Mouse (Mus musculus) left cerebral cortex, adult 11 months (tissue): ENCODE results near the gene Efhd2.

ENCODE experiments used
- DNase-seq: peaks from one replicate; pipeline ENCODE4 v3.0.0; 2022; ENCODE audit warnings: low spot score

The Efhd2 gene

DNA sequence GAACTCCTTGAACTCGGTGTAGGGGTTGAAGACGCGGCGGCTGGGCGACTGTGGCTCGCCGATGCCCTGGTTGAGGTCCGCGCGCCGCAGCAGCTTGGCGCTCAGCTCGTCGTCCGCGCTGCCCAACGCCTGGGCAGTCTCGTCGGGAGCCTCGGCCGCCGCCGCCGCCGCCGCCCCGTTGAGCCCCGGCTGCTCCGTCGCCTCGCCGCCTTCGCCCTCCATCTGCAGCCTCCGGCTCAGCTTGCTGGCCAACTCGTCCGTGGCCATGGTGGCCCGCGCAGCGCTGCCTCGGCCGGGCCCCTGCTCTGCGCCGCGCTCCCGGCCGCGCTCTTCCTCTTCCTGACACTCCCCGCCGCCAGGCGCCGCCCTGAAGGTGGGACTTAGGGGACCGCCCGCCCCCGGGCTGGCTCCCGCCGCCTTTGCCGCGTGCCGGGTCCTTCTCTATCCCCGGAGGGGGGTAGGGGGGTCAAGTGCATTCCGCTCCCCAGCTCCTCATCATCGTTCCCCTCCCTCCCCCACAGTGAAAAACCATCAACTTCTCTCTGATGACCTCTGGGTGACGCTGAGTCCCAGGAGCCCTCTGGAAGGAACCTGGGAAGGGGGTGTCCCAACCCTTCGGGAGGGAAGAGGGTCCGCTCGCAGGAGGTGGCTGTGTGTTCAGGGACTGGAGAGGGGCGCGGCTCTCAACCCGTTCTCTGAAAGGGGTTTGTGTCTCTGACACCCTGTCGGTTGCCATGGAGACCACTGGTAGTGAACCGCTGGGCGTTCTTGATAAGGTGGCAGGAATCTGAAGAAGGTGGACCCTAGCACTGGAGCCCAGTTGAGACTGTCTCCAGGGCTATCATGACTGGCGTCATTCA lies at the start of gene Efhd2:
TSS of gene Efhd2 (minus strand) at position 320 of the 860 bp plus-strand sequence.
- no peak for DNase-seq

DNA sequence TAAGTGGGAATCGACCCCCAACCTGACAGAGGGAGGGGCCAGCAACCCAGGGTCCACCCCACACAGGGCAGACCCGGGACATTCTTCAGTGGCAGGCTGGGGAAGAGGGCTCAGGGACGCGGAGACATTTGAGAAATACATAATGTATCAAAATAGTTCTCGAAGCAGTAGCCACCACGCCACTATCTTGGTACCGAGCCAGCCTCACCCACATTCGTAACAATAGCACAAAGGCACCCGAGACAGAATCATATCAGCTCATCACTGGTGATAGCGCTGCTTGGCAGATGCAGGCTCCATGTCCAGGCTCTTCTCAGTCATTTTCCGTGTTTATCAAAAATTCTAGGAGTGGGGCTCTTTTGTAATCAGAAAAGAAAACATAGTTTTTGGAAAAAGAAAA lies 49.2 kb upstream of the Efhd2 start:
- no peak for DNase-seq

DNA sequence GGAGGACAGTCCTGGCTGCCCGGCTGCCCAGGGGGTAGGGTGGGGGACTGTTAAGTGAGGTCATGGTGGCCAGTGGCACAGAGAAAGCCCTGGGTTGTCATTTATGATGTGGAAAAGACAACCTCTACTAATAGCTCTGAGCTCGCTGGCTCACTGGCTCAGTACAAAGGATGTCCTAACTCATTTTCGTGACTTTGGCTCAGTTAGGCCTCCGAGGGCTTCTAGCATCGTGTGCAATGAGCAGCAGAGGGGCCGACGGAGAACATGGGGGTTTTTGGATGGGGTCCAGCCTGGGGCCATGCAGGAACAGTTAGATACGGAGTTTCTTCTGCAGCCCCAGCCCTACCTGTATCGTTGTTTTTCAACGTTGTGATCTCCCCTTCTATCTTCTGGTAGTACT lies 45.7 kb upstream of the Efhd2 start:
- DNase-seq, result no peak

DNA sequence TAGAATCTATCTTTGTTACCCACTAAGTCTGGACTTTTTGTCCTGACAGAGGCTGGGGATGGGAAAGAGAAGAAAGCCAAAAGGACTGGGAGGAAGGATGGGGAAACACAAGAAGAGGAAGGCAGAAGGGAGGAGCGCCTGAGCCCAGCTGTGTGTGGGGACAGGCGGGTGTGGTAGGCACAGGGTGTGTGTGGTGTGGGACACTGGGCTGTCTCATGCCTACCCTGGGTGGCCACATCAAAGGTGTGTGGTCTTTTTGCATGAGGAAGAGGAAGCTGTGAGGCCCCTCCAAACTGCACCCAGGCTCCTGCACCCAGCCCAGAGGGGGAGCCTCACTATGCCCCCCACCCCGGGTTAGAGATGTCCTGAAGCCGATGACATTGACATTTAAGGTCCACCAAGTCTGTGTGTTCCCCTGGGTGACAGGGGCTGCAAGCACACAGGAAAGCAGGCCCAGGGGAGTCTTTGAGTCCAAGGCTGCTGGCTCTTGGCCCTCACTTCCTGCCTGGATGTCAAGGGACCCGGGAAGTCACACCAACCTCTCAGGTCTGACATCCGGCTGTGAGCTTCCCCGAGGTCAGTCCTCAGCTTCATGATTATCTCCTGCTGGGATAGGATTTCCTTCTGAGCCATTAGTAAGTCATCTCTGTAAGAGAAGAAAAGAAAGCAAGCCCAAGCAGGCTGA lies 43.2 kb upstream of the Efhd2 start:
- no peak for DNase-seq

DNA sequence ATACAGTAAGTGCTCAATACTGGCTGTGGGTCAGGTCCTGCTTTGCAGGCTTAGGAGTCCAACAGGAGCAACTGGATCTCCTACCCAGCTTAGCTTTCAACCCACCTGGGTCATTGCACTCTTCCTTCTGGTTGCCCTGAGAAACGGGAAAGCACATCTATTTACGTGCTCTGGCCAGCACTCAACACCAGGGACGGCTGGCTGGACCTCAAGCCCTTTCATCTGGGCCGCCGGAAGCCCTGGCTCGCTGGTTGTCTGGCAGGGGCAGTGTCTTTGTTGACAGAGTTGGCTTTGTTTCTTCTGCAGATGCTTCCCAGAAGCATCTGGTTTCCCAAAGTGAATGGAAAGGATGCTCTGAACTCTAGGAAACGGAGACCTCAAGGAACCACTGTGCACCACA lies 39.3 kb upstream of the Efhd2 start:
- DNase-seq, result no peak

DNA sequence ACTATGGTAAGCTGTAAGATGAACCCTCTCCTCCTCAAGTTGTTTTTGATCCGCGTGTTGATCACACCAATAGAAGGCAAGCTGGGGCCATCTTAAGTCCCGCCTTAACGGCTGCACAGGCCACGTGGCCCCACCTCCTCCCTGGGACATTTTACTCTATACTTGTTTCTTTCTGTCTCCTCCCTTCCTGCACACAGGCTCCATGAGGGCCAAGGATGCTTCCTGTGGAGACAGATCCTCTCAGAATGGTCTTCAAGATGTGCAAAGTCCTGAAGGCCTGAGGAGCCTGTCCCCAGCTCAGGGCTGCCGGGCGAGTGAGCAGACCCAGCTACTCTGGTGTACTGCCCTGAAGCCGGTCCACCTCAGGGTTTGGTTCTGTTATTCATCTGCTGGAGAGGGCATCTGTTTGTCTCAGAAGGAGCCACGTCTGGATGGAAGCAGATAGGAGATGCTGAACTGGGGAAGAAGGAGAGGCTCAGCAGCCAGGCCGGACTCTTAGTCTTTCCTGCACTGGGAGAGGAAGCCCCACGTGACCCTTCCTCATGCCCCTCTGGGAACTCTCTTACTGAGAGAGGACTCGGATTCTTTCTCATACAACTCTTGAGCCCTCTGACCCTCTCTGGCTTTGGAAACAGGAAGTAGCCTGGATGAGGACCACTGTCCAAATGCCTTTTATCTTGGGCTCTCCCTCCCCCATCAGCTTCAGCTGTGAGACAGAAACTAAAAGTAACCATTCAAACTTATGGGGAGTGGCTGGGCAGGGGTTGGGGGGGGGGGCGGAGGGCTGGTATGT lies 38.7 kb upstream of the Efhd2 start:
- no peak for DNase-seq

DNA sequence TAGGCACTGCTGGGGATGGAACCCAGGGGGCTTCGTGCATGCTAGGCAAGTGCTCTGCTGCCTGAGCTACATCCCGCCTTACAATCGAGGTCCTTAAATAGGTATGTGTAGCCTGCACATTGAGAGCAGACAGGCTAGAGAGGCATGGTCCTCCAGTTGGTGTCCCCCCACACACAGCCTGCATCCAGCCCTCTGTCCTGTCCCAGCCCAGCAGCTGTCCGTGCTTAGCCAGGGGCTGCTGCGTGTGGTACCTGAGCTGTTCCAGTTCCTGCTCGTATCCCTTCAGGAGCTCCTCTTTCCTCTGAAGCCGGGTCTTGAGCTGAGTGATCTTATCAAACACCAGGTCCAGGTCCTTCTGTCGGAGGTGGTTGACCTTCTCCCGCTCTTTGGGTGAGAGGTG lies 30.0 kb upstream of the Efhd2 start:
- no peak for DNase-seq

DNA sequence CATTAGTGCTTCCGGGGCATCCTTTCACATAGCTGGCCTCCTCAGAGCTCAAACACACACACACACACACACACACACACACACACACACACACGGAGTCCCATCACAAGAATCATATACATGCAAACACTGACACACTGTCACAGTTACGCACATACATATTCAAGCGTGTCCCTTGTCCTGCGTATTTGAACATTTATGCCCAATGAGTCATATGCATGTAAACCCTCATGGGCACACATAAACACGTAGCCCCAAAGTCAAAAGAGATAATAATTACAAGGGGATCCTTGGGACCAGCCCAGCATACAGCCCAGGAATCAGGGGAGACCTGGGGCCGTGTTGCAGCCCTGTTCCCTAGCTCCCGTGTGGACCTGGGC lies 27.7 kb upstream of the Efhd2 start:
- no peak for DNase-seq

DNA sequence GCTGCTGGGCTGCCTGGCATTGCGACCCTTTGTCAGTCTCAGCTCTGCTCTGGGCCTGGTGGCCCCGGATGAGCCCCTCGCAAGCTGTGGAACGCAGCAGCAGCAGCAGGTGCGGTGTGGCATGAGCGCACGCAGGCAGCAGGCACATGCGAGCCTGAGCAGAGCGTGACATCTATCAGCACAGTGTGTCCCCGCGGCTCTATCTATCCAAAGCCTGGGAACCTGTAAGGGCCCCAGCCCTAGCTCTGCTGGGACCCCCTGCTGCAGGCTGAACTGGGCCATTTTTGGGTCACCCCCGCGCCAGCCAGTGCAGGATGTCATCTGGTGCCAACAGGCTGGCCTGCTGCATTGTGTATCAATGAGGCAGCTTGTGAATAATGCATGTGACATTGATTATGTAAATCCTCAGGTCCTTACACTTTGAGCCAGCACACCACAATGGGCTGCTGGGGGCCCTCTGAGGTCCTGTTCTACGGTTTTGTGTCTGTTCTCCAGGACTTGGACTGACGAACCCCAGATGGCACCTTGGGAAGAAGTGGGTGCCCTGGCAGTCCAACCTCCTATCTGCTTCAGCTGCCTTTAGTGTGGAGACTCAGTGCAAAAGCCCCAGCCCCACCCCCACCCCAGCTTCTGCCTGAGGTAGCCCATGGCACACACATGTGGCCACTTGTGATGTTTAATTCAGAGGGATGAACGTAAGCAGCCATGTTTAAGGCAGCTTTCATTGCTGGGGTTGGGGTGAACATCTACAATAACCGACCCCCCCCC lies 27.2 kb upstream of the Efhd2 start:
- DNase-seq, result no peak

DNA sequence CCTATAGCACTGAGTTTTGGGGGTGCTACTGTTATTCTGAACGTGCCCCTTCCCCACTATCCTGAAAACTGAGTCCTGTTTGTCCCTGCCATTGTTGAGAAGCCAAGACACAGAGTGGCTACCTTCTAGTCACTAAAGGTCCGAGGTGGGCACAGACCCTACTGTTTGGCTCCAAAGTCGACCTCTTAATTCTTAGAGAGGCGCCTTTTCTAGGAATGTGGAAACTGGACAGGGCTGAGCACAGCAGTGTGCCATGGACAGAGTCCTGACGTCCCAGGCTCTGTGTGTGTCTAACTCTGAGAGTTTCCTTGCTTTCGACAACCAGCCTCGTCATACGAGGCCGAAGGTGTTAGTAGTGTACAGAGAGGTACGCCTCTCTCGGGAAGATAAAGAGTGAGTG lies 25.7 kb upstream of the Efhd2 start:
- no peak for DNase-seq

DNA sequence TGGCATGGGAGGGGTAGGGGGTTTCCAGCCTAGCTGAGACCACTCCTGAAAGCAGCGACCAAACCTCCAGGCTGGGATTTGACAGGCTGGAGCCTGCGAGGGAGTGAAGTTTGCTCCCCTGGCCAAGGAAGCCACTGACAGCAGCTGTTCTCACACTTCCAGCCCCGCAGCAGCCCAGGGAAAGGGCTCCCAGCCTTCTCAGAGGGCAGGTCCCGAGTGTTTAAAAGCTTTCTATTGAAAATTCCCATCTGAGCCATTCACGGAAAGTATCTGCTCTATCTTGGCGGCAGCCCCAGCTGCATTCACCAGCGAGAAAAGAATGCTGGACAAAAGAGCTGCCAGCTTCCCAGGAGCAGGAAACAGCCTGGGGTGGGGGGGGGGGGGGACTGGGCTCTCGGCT lies 25.2 kb upstream of the Efhd2 start:
- no peak for DNase-seq

DNA sequence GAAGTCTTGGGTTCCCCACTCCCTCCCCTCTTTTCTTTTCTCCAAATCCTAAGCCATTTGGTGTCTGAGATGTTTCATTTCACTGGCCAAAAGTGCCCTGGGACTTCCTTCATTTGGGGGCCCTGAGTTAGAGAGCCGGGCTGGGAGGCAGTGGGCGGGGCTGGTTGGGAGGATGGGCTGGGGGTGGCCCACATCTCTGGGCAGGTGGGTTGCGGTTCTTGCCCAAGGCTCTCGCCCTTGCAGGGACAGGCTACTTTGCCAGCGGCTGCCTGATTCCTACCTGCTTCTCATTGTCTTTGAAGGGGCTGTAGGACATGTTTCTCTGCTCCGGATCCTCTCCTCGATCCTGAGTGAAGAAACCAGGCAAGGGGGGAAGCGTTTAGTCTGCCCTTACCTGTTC lies 24.2 kb upstream of the Efhd2 start:
- DNase-seq, result no peak

DNA sequence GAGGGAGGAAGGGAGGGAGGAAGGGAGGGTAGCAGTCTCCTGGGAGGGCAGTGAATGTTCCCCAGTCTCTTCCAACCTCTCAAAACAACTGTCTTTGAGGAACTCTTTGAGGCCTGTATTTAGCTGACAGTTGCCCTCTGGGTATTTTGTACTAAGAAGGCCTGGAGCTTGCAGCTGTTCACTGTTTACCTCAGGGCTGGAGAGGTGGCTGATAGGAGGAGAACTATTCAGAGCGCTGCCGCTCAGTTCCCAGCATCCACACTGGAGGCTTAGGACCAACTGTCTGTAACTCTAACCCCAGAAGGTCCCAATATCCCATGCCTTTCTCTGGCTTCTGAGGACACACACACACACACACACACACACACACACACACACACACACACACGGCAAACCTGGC lies 23.1 kb upstream of the Efhd2 start:
- no peak for DNase-seq

DNA sequence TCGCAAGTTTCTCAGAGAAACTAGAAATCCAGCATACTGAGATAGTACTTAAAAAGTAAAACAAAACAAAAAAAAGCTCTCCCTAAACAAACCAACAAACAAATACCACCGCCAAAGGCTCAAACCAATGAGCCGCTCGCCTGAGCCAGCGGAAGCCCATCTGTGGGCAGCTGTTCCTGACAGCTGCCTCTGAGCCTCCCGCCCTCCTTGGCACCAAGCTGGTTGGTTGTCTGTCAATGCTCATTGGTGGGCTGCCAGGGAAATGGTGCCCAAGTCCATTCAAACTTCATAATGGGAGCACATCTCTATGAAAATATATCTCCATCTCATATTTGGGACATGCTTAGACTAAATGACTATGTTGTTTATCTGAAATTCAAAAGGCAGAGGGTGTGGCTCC lies 22.5 kb upstream of the Efhd2 start:
- DNase-seq, result no peak

DNA sequence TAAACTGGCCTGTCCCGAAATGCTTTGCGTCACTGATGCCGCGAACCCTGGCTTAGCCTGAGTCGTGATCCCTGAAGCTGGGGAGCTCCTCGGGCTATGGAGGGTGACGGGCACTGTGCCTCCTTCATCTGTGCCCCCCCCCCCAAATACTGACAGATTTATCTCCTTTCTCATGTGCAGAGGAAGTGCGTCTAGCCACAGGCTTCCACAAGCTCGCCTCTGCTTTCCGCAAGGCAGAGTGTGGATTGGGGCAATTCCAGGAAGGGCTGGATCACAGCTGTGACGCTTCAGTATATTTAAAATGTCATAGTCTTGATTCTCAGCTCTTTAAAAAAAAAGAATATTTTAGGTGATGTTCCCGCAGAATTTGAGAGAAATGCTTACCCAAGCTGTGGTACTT lies 21.1 kb upstream of the Efhd2 start:
- DNase-seq, result no peak

DNA sequence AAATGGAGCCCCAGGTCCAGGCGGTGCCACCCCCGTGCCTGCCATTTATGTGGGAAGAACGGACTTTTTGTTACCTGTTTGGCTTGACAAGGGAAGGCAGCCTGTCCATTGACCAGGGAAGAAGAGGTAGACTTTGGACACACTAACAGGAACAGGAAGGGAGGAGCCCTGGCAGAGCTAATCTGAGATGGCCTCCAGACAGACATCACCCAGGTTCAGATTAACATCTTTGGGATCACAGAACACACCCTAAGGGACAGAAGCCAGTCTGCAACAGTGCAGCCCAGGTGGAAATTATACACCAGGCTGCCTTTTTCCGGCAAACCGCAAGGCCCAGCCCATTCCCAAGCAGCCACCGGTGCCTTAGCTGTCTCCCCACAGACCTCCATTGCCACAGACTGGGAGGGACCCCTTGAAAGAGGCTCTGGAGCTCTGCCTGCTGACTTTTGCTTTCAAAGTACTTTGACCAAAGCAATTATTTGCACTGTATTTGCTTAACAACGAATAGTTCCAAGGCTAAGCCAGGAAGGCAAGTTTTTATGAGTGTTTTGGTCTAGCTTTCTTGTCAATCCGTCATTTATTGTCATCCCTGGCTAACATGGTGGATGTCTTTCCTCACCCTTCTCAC lies 18.6 kb upstream of the Efhd2 start:
- no peak for DNase-seq

DNA sequence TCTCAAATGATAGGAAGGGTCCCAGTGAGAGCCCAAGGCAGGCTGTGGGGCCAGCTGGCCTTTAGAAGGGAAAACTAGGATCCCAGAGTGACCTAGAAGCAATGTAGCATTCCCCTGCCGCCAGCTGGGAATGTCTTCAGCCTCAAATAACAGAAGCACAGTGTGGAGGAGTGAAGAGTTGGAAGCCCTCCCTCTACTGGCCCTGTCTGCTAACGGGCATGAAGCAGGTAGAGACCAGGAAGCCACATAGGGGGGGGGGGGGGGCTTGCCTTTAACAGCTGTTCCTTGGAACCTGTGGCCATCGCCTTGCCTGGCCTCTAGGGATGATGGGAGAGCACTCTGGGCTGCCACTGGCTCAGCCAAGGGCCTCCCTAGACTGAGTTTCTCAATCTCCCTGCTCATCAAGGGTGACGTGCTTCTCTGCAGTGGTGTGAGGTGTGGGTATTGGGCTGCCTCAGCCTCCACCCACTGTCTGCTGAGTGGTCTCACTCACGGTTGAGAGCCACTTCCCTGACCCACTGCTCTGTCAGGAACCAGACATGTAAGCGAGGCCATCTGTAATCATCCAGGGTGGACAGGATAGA lies 11.8 kb upstream of the Efhd2 start:
- DNase-seq, result no peak

DNA sequence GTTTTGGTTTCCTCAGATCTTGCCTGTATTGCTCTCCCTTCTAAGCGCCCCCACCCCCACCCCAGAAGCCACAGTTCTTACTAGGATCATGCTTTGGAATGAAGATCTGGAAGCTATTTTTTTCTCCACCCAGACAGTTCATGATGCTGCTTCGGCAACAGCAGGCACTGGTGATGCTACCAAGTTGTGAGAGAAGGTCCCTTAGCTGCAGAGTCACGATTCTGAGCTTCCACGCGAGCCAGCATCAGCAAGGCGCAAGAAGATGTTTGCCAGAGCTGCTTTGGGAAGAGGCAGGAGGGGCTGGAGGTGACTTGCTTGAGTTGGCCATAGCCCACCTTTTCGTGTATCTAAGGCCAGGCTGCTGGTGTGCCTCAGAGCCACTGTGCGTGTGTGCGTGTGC lies 10.7 kb upstream of the Efhd2 start:
- no peak for DNase-seq

DNA sequence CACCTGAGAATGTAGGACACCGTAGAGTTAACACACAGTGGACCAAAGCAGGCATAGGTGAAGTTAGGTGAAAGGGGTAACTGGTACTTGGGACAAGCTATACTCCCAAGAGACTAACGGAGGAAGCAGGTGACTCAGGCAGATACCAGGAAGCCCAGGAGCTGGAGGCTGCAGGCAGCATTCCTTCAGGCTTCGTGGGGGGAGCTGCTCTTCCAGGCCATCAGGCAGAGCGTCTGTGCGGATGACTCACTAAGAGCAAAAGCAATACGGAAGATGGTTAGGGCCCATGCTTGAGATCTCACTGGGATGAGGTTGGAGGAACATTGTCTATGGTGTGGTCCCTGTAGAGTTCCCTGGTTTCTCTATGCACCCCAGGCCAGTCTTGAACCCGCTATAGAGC lies 8.1 kb upstream of the Efhd2 start:
- no peak for DNase-seq

DNA sequence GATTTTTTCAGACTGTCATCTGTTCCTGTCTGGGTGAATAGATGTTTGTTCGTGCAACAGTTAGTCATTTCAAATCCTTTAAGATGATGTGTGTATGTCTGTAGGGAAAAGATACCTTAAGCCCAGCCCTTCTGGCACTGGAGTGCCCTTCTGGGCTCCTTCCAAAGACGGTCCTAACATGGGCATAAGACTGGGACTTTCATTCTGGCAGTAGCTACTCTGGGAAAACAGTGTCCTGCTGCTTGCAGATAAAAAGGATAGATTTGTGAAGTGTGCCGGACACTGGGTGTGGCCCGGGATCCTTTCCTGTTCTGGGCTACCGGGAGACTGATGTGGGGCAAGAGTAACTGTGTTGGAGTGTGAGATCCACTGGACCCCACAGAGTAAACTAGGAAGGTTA lies 7.2 kb upstream of the Efhd2 start:
- no peak for DNase-seq

DNA sequence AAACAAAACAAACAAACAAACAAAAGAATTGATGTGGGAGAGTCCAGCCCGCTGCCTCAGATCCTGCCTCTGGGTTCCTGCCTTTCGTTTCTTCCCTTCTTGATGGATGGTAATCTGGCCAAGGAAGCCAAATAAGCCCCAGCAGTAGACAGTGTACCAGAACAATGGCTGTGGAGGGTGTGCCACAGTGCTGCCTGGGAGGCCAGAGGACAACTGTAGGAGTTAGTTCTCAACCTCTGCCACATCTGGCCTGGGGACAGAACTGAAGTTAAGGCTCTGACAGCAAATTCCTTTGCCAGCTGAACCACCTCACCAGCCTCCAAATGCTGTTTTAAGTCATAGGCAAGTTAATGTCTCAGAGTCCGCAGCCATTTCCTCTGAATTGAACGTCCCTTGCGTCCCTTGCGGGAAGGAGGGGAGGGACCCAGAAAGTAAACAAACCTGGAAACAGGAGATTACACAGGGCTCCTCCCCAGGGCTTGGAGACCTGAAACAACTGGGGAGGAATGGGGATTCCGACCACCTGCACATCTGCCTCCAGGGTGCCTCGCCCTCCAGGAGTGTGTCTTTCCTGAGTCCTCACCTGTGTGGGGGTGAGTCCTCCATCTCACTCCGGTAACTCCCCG lies 6.7 kb upstream of the Efhd2 start:
- DNase-seq, result no peak
